Mouse (Mus musculus): Measurements from ENCODE around the gene Ccni.

Ccni gene

DNA sequence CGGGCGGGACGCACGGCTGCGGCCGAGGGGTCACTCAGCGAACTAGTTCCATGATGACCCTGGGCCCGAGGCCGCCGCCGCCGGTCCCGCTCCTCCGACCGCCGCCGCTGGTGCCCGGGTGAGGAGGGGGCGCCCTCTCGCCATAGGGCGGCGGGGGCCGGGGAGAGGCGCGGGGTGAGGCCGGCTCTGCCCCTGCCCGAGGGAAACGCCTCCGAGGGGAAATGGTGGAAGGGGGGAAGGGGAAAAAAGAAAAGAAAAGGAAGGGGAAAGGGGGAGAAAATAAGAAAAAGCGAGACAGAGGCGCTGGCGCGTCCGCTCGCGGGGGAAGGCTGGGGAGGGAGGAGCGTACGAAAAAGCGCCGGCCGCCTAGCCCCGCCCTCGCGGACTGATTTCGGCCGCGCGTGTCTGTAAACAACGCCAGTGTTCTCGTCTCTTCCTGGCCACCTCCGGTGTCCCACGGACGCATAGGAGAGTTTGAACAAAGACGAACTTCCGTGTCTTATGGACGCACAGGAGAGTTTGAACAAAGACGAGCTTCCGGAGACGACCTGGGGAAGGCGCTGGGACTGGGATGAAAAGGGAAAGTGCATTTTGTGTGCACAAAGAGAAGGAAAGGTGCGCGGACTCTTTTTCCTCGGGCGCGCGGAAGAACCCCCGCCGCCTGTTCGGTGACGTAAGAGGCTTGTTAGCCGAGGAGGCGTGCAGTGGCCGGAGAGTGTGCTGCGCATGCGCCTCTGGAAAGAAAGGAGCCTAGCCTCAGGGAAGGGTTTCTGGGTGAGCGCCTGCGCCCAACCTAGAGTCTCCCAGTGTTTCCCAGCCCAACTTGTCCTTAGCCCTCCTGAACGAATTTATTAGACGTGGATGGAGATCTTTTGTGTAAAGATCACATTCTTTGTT lies at the start of gene Ccni, which contains the start of gene 2010109A12Rik:
TSS of gene Ccni (minus strand) at position 387 of the 897 bp plus-strand sequence.
TSS of gene 2010109A12Rik (plus strand) at position 410 of the 897 bp plus-strand sequence.
- DNase-seq (ENCODE audit: low spot score): peak; percentile 97

DNA sequence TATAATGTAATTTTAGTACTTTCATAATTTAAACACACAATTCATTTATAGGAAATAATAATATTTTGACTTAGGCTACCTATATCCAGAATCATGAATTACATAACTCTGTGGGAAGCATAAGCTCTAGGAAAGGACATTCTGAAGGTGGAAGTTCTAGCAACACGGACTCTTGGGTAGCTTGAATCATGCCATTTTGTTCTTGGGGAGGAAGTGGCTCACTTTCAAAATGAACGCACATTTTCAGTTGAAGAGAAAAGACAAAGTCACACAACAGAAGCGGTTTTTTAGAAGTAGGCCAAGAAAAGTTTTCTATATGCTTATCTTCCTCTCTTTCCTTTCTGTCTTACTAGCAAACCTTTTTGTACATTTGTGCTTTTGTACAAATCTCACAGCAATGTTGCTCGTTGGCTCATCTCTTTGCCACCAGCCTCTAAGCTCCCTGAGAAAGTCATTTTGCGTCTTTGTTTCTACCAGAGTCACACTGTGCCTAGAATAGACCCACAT lies 49.5 kb upstream of the Ccni start:
- DNase-seq (ENCODE audit: low spot score): no peak

GRCm38 (mm10) chr5:93251001-93251760 lies 44.9 kb upstream of the Ccni start:
- peak; percentile 35 for DNase-seq (ENCODE audit: low spot score)

DNA sequence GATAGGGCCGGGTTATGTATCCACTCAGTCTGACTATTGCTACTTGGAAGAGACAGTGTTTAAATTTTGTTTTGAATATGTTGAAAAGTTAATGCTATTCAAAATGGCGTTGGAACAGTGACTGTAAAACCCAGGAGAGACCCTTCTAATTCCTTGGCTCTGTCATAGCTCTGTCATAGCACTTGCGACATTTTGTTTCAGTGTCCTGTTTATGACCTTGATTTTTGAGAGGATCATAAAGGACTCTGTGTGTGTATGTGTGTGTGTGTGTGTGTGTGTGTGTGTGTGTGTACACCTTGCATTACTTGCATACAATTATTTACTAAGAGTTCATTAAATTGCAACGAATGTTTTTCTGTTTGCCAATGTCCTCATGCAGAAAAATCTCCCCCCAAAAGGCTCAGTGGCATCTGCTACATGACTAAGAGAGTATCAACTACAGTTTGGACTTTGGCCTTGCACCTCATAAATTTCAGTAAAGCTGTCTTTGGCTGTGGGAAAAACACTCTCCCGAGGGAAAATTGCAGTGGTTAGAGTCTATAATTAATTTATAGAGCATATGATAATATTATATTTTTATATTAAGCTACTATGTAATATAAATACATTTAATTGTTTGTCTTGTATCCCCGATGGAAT lies 43.8 kb upstream of the Ccni start:
- DNase-seq (ENCODE audit: low spot score): no peak

DNA sequence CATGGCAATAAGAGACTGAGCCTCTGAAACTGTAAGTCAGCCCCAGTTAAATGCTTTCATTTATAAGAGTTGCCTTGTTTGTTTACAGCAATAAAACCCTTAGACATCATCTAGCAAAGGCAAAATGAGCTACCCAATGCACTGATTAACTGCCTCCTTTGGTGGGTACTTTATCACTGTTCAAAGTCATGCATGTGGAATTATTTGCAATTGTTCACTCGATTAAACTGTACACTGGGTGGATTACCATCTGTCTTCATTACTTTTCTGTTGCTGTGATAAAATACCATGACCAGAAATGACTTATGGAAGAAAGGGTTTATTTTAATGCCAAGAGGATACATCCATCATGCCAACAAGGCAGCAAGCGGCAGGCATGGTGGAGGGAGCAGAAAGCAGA lies 39.0 kb upstream of the Ccni start:
- no peak for DNase-seq (ENCODE audit: low spot score)

GRCm38 (mm10) chr5:93239590-93240544 lies 33.6 kb upstream of the Ccni start:
- DNase-seq (ENCODE audit: low spot score): no peak

DNA sequence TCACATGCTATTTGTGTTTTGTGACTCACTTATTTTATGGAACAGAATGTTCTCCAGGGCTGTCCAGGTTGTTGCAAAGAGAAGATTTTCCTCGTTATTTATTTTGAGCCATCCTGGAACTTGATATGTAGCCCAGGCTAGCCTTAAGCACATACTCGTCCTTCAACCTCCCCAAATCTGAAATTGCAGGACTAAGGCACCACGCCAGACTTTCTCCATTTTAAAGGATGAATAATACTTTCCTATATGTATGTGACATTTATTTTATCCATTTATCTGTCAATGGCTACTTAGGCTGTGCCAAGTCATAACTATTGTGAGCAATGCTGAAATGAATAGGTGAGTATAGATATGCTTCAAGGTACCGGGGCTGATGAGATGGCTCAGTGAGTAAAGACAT lies 30.2 kb upstream of the Ccni start:
- DNase-seq (ENCODE audit: low spot score): no peak

- DNase-seq (ENCODE audit: low spot score): no peak
Measured at GRCm38 (mm10) chr5:93235888-93236287, 29.6 kb upstream of the Ccni start.

- DNase-seq (ENCODE audit: low spot score): no peak
Measured at GRCm38 (mm10) chr5:93234605-93235004, 28.3 kb upstream of the Ccni start.

DNA sequence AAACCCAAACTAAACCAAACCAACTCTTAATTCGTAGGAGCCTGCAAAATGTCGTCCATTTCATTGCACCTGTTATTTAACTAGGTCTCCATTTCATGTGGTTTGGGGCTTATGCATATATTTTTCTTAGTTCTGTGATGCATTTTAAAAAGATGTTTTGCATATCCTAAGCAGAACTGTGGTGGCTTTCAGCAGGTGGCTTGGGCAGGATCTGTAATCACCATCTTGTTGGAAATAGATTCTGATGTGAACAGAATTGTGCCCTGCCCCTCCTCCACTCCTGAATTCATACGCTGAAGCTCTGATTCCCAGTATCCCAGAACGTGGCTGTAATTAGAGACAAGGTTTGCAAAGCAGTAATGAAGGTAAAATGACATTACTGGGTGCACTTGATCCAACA lies 27.8 kb upstream of the Ccni start:
- DNase-seq (ENCODE audit: low spot score): no peak

DNA sequence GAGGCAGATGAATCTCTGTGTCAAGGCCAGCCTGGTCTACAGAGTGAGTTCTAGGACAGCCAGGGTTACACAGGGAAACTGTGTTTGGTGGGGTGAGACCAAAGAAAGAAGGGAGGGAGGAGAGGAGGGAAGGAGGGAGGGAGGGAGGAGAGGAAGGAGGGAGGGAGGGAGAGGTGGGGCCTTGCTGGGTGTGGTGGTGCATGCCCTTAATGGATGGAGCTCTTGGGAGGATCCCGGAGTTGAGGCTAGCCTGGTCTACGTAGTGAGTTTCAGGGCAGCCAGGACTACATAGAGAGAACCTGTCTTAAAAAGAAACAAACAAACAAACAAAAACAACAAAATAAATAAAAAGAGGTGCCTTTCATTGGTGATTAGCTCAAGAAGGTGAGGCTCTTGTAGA lies 26.5 kb upstream of the Ccni start:
- no peak for DNase-seq (ENCODE audit: low spot score)

- DNase-seq (ENCODE audit: low spot score): no peak
Measured at GRCm38 (mm10) chr5:93231721-93232120, 25.4 kb upstream of the Ccni start.

DNA sequence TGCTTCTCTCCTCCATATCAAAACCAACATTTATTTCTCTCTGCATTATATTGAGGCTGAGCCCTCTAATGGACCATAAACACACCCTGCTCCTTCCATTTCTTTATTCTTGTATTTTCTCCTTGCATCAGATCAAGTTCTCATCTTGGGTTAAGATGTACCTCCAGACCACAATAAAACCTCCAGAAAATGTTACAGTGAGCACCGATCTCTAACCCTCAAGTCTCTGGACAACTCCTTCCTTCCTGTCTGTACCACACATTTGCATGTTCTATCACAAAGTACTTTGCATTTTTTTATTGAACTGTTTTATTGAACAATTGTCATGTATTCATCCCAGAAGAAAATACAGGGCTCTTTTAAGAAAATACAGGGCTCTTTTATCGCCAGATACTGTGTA lies 23.2 kb upstream of the Ccni start:
- DNase-seq (ENCODE audit: low spot score): no peak

- no peak for DNase-seq (ENCODE audit: low spot score)
Measured at GRCm38 (mm10) chr5:93227157-93227556, 20.9 kb upstream of the Ccni start.

DNA sequence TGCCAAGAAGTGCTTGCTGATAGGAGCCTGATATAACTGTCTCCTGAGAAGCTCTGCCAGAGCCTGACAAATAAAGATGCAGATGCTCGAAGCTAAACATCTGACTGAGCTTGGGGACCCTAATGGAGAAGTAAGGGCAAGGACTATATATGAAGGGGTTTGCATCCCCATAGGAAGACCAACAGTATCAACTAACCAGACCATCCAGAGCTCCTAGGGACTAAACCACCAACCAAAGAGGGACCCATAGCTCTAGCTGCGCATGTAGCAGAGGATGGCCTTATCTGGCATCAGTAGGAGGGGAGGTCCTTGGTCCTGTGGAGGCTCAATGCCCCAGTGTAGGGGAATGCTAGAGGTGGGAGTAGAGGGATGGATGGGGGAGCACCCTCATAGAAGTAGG lies 18.3 kb upstream of the Ccni start:
- DNase-seq (ENCODE audit: low spot score): no peak

- DNase-seq (ENCODE audit: low spot score): no peak
Measured at GRCm38 (mm10) chr5:93221661-93222060, 15.4 kb upstream of the Ccni start.

- no peak for DNase-seq (ENCODE audit: low spot score)
Measured at GRCm38 (mm10) chr5:93218375-93218774, 12.1 kb upstream of the Ccni start.

DNA sequence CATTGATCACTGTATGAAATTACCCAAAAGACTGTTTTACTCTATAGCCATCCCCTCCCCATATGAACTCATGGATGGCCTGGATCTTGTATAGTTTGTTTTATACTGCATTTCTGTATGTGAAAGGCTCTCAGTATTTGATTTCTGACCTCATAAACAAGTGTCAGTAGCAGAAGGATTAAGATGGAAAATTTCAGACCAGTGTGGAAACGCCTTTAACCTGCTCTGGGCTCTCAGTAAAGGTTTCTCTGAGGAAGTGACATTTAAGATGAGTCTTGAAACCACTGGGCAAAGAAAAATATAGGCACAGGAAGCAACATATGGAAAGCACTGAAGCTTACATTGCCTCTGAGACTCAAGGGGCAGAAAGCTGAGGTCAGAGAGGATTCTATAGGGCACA lies 1.3 kb upstream of the Ccni start:
- no peak for DNase-seq (ENCODE audit: low spot score)

DNA sequence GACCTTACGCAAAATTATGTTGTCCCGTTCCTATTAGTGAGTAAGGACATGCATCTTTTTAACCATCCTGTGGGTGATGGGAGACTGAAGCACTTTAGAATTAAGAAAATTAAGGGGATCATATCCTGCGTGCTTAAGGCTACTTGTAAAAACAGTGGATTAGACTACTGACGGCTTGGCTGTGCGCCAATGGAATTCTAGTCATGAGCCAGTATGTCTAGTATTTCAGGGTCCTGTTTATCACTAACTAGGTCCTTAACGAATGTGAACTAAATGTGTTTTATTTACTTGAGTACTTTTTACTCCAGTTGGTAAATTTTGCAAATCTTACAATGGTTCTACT lies 682 bp upstream of the Ccni start:
- peak; percentile 58 for DNase-seq (ENCODE audit: low spot score)

DNA sequence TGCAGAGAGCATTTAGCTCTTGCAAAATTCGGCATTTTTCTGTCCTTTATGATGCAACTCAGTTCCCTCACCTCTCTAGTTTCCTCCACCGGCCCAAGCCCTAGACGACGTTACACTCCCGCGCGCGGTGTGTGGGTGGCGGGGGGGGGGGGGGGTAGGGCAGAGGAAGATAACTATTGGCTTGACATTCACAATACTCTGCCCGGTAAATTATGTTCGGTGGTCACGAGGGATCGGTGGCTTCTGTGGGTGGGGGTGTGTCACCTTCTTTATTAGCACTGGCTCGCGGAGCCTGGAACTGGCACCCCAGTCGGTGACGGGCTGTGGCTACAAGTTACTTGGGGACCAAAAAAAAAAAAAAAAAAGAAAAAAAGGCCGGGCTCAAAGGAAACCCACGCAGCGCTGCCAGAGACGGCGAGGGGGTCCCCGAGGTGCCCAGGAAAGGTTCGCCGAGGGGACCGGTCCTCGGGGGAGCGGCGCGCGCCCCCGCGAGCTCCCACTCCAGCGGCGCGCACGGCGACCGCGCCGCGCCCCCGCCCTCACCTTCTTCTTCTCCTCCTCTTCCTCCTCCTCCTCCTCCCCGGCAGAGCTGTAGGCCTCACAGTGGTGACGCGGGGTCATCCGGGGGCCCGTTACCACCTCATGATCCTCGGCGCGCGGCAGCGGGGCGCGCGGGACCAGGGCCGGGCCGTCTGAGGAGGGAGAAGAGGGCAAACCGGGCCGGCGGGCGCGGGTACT lies 755 bp downstream of the Ccni start:
- DNase-seq (ENCODE audit: low spot score): peak; percentile 30

- no peak for DNase-seq (ENCODE audit: low spot score)
Measured at GRCm38 (mm10) chr5:93201181-93201580, 5.1 kb downstream of the Ccni start.

All from MN1 (cell line).